9 mouse cellular contexts compared by ENCODE assay signal in the genomic region with DNA sequence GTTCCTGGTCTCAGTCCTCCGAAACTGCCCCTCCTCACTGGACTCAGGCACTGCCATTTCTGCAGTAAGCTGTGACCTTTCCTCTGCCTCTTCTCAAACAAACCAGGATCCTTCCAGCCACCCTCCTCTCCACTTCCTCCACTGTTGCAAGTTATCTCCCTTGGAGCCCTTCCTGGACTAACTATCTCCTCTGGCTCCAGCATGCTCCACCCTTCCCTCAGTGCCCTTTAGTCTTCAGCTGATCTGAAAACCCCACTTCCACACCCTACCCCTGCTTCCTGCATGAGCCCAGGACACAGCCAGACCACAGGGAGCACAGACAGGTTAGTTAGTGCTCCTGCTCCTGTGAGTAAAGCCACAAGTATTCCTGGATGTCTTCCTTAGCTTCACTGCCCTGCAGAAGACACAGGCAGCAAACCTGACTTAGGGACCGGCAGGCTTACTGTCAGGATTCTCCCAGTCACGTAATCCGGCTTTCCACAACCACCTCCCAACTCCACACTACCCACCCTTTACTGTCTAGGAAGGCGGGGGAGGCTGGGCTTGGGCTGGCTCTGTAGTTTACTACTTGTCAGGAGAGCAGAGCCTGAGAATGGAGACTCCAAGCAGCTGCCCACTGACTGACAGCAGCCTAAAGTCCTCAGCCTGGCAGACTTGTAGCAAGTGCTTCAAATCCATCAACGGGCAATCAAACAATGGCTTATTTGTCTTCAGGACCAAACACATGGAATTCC. TPM values are rescaled to one million over a fixed set of nuclear protein-coding genes. Genes with fewer than 3 reads are reported as not detected.
A peak's percentile ranks its signal among the peaks of the same experiment; 100 is the strongest.
DNase-seq lines count a peak whose midpoint lies in the region; ATAC-seq and TF ChIP-seq lines count a peak whose summit lies in the region.
"Had no signal": no experiment of that assay in that cellular context is flagged by ENCODE, and none has a peak within 500 bp of the region (broad histone marks: within the 10 kb centered on the region; RNA-seq: fewer than 3 reads in every experiment).

No protein-coding gene starts in this region.

- peaks cover 5% of the 10 kb centered on the region; the same call in 1 of the 2 replicates for H3K36me3 ChIP-seq in heart, embryonic 13.5 days
- H3K36me3 ChIP-seq in liver, embryonic 13.5 days = peaks cover 7% of the 10 kb centered on the region

- peak overlapping the region; percentile 99 for H3K4me3 ChIP-seq in heart, embryonic 13.5 days
- peak overlapping the region; percentile 99 for H3K4me3 ChIP-seq in liver, embryonic 13.5 days (replicated peaks)
- H3K4me3 ChIP-seq in layer of hippocampus, adult 2 months = no peak overlapping the region

- 24% methylated on average over 6 of the region's 6 CpGs for WGBS in heart, embryonic 13.5 days
- WGBS in liver, embryonic 13.5 days (ENCODE audit: insufficient replicate concordance) = 36% methylated on average over 6 of the region's 6 CpGs

- H3K27me3 ChIP-seq in heart, embryonic 13.5 days (replicated peaks) = no peaks in the 10 kb centered on the region
- no peaks in the 10 kb centered on the region for H3K27me3 ChIP-seq in liver, embryonic 13.5 days

- no peaks in the 10 kb centered on the region for H3K9me3 ChIP-seq in heart, embryonic 13.5 days
- H3K9me3 ChIP-seq in liver, embryonic 13.5 days (replicated peaks) = no peaks in the 10 kb centered on the region

- DNase-seq in heart, adult 18-20 months = peak; percentile 42 to 45
- DNase-seq in heart, adult 9 months (ENCODE audit: low spot score in 2 of 2) = no peak
- peak; percentile 69 for DNase-seq in MEL-GATA-1-ER (ENCODE audit: extremely low read depth, low read depth)
- DNase-seq in liver, embryonic 13.5 days = peak; percentile 41
- no peak for DNase-seq in layer of hippocampus, adult 2 months (ENCODE audit: low spot score in 2 of 2)
- DNase-seq in ovary, postnatal 14 days (ENCODE audit: low spot score) = no peak
- DNase-seq in kidney, adult 9 months = no peak

- peak overlapping the region; percentile 83 for H3K4me2 ChIP-seq in heart, embryonic 13.5 days
- H3K4me2 ChIP-seq in liver, embryonic 13.5 days = peak overlapping the region; percentile 94

- no peak for TF ChIP-seq CTCF in layer of hippocampus, adult 2 months (conservative IDR thresholded peaks at IDR 0.05)

- peak overlapping the region; percentile 99 for H3K9ac ChIP-seq in heart, embryonic 13.5 days
- peak overlapping the region; percentile 99 for H3K9ac ChIP-seq in liver, embryonic 13.5 days

- no peak for ATAC-seq in heart, embryonic 13.5 days (ENCODE audit: extremely low read depth, insufficient number of reproducible peaks, low FRiP score, low TSS enrichment)
- peak; percentile 59 for ATAC-seq in liver, embryonic 13.5 days (ENCODE audit: low read depth)

- peaks cover 75% of the 10 kb centered on the region for H3K4me1 ChIP-seq in heart, embryonic 13.5 days
- H3K4me1 ChIP-seq in liver, embryonic 13.5 days (replicated peaks) = peaks cover 84% of the 10 kb centered on the region

- peak overlapping the region; percentile 84 for H3K27ac ChIP-seq in heart, embryonic 13.5 days (replicated peaks)
- H3K27ac ChIP-seq in liver, embryonic 13.5 days = peak overlapping the region; percentile 97
- no peak overlapping the region for H3K27ac ChIP-seq in layer of hippocampus, adult 2 months

RNA-seq across cellular contexts. Expression of a gene that starts 4.2 kb away (rescaled TPM):
- total RNA-seq in heart, adult 18-20 months (2021) = 100 to 1,000 TPM; 114 to 148 TPM
- 432 and 502 TPM in 2 replicates for polyA plus RNA-seq in heart, embryonic 13.5 days (2015; fragmentation: Nextera tagmentation; extraction: Ambion mirVana)
- 292 and 314 TPM in 2 replicates for polyA plus RNA-seq in liver, embryonic 13.5 days (2015; fragmentation: Nextera tagmentation; extraction: Ambion mirVana)
- total RNA-seq in layer of hippocampus, adult 2 months (2021) = 100 to 1,000 TPM; 140 to 142 TPM

RNA-seq across cellular contexts. Expression of a gene that starts 18.3 kb away (rescaled TPM):
- 10 to 100 TPM; 11.5 to 16.6 TPM for total RNA-seq in heart, adult 18-20 months (2021)
- 57.0 and 59.4 TPM in 2 replicates for polyA plus RNA-seq in heart, embryonic 13.5 days (2015; fragmentation: Nextera tagmentation; extraction: Ambion mirVana)
- 60.8 and 64.6 TPM in 2 replicates for polyA plus RNA-seq in liver, embryonic 13.5 days (2015; fragmentation: Nextera tagmentation; extraction: Ambion mirVana)
- total RNA-seq in layer of hippocampus, adult 2 months (2021) = 10 to 100 TPM; 64.3 to 65.5 TPM

RNA-seq across cellular contexts. Expression of a gene that starts 26.1 kb away (rescaled TPM):
- total RNA-seq in heart, adult 18-20 months (2021) = 100 to 1,000 TPM; 160 to 170 TPM
- polyA plus RNA-seq in heart, embryonic 13.5 days (2015; fragmentation: Nextera tagmentation; extraction: Ambion mirVana) = 606 and 657 TPM in 2 replicates
- polyA plus RNA-seq in liver, embryonic 13.5 days (2015; fragmentation: Nextera tagmentation; extraction: Ambion mirVana) = 532 and 597 TPM in 2 replicates
- 100 to 1,000 TPM; 318 to 328 TPM for total RNA-seq in layer of hippocampus, adult 2 months (2021)

RNA-seq across cellular contexts. Expression of a gene that starts 34.5 kb away (rescaled TPM):
- 1 to 10 TPM; 1.8 to 1.9 TPM for total RNA-seq in heart, adult 18-20 months (2021)
- 6.6 and 6.9 TPM in 2 replicates for polyA plus RNA-seq in heart, embryonic 13.5 days (2015; fragmentation: Nextera tagmentation; extraction: Ambion mirVana)
- polyA plus RNA-seq in liver, embryonic 13.5 days (2015; fragmentation: Nextera tagmentation; extraction: Ambion mirVana) = 3.2 and 3.7 TPM in 2 replicates
- total RNA-seq in layer of hippocampus, adult 2 months (2021) = 10 to 100 TPM; 10.4 to 10.9 TPM

RNA-seq across cellular contexts. Expression of a gene that starts 47.7 kb away (rescaled TPM):
- under 1 TPM in 1 of 2 experiments, not detected in 1; 0.36 TPM for total RNA-seq in heart, adult 18-20 months (2021)
- 0.10 and 0.21 TPM in 2 replicates for polyA plus RNA-seq in heart, embryonic 13.5 days (2015; fragmentation: Nextera tagmentation; extraction: Ambion mirVana)
- 0.06 TPM in 1 of 2 replicates, not detected in the other for polyA plus RNA-seq in liver, embryonic 13.5 days (2015; fragmentation: Nextera tagmentation; extraction: Ambion mirVana)
- total RNA-seq in layer of hippocampus, adult 2 months (2021) = not detected
- total RNA-seq: hematopoietic stem cell, adult 5-6 weeks had no signal

Comparison
In these comparisons a context has a peak if more than half of its experiments do, and no peak if none do; other contexts are left out.
1. DNase-seq: peak in heart, adult 18-20 months (2 of 2), MEL-GATA-1-ER (single experiment) and liver, embryonic 13.5 days (single experiment); none in heart, adult 9 months (0 of 2), layer of hippocampus, adult 2 months (0 of 2), ovary, postnatal 14 days (single experiment) and kidney, adult 9 months (single experiment).